ENCODE assay signal across 9 mouse cellular contexts in genomic region chr5:131113850-131114470, GRCm38 (mm10).
DNase-seq lines count a peak whose midpoint lies in the region; ATAC-seq lines count a peak whose summit lies in the region.
"Had no signal": no experiment of that assay in that cellular context is flagged by ENCODE, and none has a peak within 500 bp of the region (broad histone marks: within the 10 kb centered on the region; RNA-seq: fewer than 3 reads in every experiment).

No protein-coding gene starts in this region.

- DNase-seq in frontal cortex, adult 2 months (ENCODE audit: extremely low spot score in 1 of 2, low spot score in 1 of 2), result peak; percentile 34 to 62
- DNase-seq in frontal cortex, postnatal 25 days (ENCODE audit: low spot score in 2 of 2), result no peak
- DNase-seq in NIH3T3 (ENCODE audit: low read depth), result peak; percentile 22
- peak; percentile 15 to 55 for DNase-seq in frontal cortex, postnatal 36 days (ENCODE audit: low spot score in 2 of 2)
- peak; percentile 22 to 32 for DNase-seq in left cerebral cortex, postnatal 36 days (ENCODE audit: low spot score in 2 of 2)
- no peak for DNase-seq in B cell, adult 2 months
- DNase-seq: kidney, adult 2 months; thymus, adult 2 months had no signal

- intact Hi-C loops in left cerebral cortex, postnatal 36 days (cut with DNase I), result no loop called here

- no peak for ATAC-seq in erythroblast, adult 5-6 weeks (replicated peaks; ENCODE audit: low FRiP score, poor library complexity, severe bottlenecking)

Comparison
In these comparisons a context has a peak if more than half of its experiments do, and no peak if none do; other contexts are left out.
1. DNase-seq: peak in frontal cortex, adult 2 months (2 of 2), NIH3T3 (single experiment), frontal cortex, postnatal 36 days (2 of 2) and left cerebral cortex, postnatal 36 days (2 of 2); none in frontal cortex, postnatal 25 days (0 of 2) and B cell, adult 2 months (0 of 2).